Mouse (Mus musculus) testis, adult 2 months (tissue): Measurements from ENCODE around the gene Atg4c.

Experiments used
- CTCF ChIP-seq: fragments of 200-500 bp; IDR thresholded peaks from 2 replicates; pipeline ENCODE4 v1.5.1; 2012; ENCODE audit warnings: low read depth, mild to moderate bottlenecking, inconsistent platforms, low read length, moderate library complexity; ENCODE audit not compliant: control insufficient read depth, insufficient read depth, insufficient replicate concordance
- POLR2A ChIP-seq: fragments of 200-500 bp; IDR thresholded peaks from 2 replicates; pipeline ENCODE4 v1.6.1; 2012; ENCODE audit warnings: low read depth, mild to moderate bottlenecking, inconsistent platforms, low read length, moderate library complexity; ENCODE audit not compliant: control insufficient read depth

DNA sequence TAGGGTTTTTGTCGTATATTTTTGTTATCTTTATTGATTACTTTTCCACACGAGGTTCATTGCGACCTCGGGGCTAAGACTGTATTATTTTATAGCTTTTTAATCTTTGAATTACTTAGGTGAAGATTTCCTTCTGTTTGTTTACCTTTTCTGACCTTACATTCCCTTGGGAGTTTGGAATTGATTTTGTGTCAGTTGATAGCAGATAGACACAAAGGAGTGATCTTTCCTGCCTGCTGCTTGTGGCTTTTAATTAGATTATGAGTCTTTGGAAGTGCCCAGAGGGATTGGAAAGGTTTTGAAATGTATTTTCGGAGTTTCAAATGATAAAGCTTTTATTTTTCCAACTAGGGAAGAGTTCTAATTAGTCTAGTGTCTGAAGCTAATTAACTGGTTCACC lies 1.1 kb downstream of the Atg4c start:
- TF ChIP-seq CTCF, result no peak
- no peak for TF ChIP-seq POLR2A
